Mouse (Mus musculus) liver, embryonic 11.5 days (tissue): ENCODE measurements around the gene Abcg4. TPM values are rescaled to one million over a fixed set of nuclear protein-coding genes. Genes with fewer than 3 reads are reported as not detected.
"Not testable (repeated sequence)": the region's sequence is repeated elsewhere in the genome, so short reads cannot be mapped to it uniquely, and the experiment has no call there.

Experiments used
- ATAC-seq: fragments of 200-750 bp; cut with Nextera tagmentation; replicated peaks from 2 replicates; pipeline ENCODE4 v1.8.0; 2017; ENCODE audit warnings: moderate number of reproducible peaks, mild to moderate bottlenecking, moderate TSS enrichment, moderate library complexity; ENCODE audit not compliant: low FRiP score
- DNase-seq: peaks from one replicate; pipeline ENCODE4 v3.0.0-alpha.2; 2017; ENCODE audit warnings: low spot score
- H3K27ac ChIP-seq: fragments of 300-500 bp; sonication (generic); 2 replicates; pipeline ENCODE4 v1.5.1; 2014; ENCODE audit warnings: mild to moderate bottlenecking, low read depth, low read length, control low read depth
- H3K27me3 ChIP-seq: fragments of 300-500 bp; sonication (generic); replicated peaks from 2 replicates; pipeline ENCODE4 v1.6.1; 2014; ENCODE audit warnings: low read length, mixed read lengths; ENCODE audit not compliant: control insufficient read depth, insufficient read depth
- H3K36me3 ChIP-seq: fragments of 300-500 bp; sonication (generic); 2 replicates; pipeline ENCODE4 v1.6.1; 2014; ENCODE audit warnings: mild to moderate bottlenecking, low read length, moderate library complexity, mixed read lengths; ENCODE audit not compliant: control insufficient read depth, insufficient read depth
- H3K4me1 ChIP-seq: fragments of 300-500 bp; sonication (generic); replicated peaks from 2 replicates; pipeline ENCODE4 v1.6.1; 2014; ENCODE audit warnings: low read length, mixed read lengths; ENCODE audit not compliant: control insufficient read depth, insufficient read depth
- H3K4me2 ChIP-seq: fragments of 300-500 bp; sonication (generic); 2 replicates; pipeline ENCODE4 v1.6.1; 2014; ENCODE audit warnings: mild to moderate bottlenecking, control low read depth, moderate library complexity
- H3K4me3 ChIP-seq: fragments of 300-500 bp; sonication (generic); 2 replicates; pipeline ENCODE4 v1.5.1; 2014; ENCODE audit warnings: low read depth, low read length, control low read depth
- H3K9ac ChIP-seq: fragments of 300-500 bp; sonication (generic); 2 replicates; pipeline ENCODE4 v1.6.1; 2014; ENCODE audit warnings: low read depth, low read length, control low read depth
- H3K9me3 ChIP-seq: fragments of 300-500 bp; sonication (generic); 2 replicates; pipeline ENCODE4 v1.6.1; 2016; ENCODE audit warnings: low read length, inconsistent platforms, mixed read lengths; ENCODE audit not compliant: control insufficient read depth
- WGBS: fragments of 180-500 bp; shearing (Covaris S2); extraction: QIAGEN DNeasy Blood & Tissue Kit; methylation state at CpG from one replicate; pipeline ENCODE4 v1.1.7; 2014; 5-methylcytosine and 5-hydroxymethylcytosine counted together
- polyA plus RNA-seq: library from polyadenylated mRNA; unstranded; fragments of >200 nt; fragmentation: Nextera tagmentation; extraction: Ambion mirVana; gene quantifications from 2 replicates; pipeline ENCODE4 v1.2.1, GENCODE M21; 2014

Abcg4 gene
- polyA plus RNA-seq, 1 experiment from 2014 or later = 13.8 TPM

DNA sequence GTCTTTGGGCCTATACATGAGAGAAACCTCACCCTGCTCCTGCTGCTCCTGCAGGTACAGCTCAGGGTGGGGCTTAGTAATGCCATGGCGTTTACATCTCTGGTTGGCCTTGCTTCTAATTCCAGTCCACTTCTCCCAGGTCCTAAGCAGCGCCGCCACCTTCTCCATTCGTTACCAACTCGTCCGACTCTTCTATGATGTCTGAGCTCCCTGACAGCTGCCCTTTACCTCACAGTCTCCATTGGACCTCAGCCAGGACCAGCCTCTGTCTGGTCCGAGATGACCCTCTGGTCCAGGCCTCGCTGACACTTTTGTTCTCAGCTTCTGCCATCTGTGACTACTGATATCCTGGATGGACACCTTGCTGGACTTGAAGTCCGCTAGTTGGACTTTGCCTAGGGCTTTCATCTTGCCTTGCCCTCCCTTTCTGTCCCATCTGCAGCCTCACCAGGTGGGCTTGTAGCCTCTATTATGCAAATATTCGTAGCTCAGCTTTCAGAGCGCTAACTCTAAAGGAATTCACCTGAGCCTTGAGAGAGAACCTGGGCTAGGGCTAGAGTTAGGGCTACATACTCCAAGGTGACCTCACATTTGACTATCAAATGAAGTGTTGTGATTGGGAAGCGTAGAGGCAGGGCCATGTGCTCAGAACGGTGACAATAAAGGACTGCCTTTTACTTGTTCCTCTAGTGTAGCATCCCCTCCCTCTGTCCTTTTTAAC is 44.7 kb upstream of the Abcg4 start:
- no peak for DNase-seq
- H3K9ac ChIP-seq = peak overlapping the region; percentile 46
- no peaks in the 10 kb centered on the region for H3K27me3 ChIP-seq
- peaks cover 8% of the 10 kb centered on the region; the same call in 1 of the 2 replicates for H3K4me1 ChIP-seq
- H3K4me3 ChIP-seq = no peak overlapping the region; the same call in 1 of the 2 replicates
- 92% methylated on average over 13 of the region's 13 CpGs for WGBS
- peak overlapping the region; percentile 49 for H3K4me2 ChIP-seq
- no peak for ATAC-seq
- no peaks in the 10 kb centered on the region for H3K9me3 ChIP-seq
- peaks cover 55% of the 10 kb centered on the region for H3K36me3 ChIP-seq
- H3K27ac ChIP-seq = peak overlapping the region; percentile 84; the same call in 1 of the 2 replicates

DNA sequence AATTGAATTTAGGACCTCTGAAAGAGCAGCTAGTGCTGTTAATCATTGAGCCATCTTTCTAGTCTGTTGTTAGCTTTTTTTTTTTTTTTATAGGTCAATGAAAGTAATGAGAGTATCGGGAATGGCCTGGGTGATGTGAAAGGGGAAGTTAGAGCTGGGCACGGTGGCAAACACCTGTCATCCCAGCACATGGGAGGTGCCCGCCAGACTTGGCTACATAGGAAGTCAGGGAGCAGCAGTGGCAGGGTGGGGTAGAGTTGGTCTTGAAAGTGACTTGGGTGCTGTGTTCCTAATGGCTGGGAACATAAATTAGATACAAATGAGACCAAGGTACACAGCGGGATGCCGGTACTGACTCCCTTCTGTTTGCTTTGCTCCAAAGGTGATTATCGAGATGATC is 42.3 kb upstream of the Abcg4 start:
- Histone ChIP-seq H3K36me3 (peaks cover 40% of the 10 kb centered on the region), H3K4me3 (no peak overlapping the region), H3K9me3 (no peaks in the 10 kb centered on the region), H3K27me3 (no peaks in the 10 kb centered on the region), H3K9ac (peak overlapping the region; percentile 1; the same call in 1 of the 2 replicates), H3K4me2 (no peak overlapping the region), H3K27ac (no peak overlapping the region), H3K4me1 (peaks cover 7% of the 10 kb centered on the region)
- ATAC-seq (no peak), DNase-seq (no peak)
- WGBS = 89% methylated on average over 6 of the region's 6 CpGs

DNA sequence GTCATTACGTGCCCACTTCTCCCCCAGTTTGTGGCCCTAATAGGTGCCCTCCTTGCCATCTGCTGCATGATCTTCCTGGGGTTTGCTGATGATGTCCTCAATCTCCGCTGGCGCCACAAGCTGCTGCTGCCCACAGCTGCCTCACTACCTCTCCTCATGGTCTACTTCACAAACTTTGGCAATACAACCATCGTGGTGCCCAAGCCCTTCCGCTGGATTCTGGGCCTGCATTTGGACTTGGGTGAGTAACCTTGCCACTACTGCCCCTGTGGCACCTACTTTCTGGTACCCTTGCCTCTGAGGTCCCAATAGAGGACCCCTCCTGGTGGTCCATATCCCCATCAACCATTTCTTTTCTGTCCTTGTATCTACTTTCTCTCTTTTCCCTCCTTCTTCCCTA is 39.5 kb upstream of the Abcg4 start:
- no peak overlapping the region for H3K27ac ChIP-seq
- peaks cover 31% of the 10 kb centered on the region for H3K36me3 ChIP-seq
- H3K9ac ChIP-seq = peak overlapping the region; percentile 93; the same call in 1 of the 2 replicates
- peak overlapping the region; percentile 68 for H3K4me2 ChIP-seq
- peak overlapping the region; percentile 86 for H3K4me3 ChIP-seq
- no peak for ATAC-seq
- H3K4me1 ChIP-seq = peaks cover 9% of the 10 kb centered on the region
- 85% methylated on average over 5 of the region's 5 CpGs for WGBS
- no peak for DNase-seq
- H3K27me3 ChIP-seq = no peaks in the 10 kb centered on the region
- no peaks in the 10 kb centered on the region for H3K9me3 ChIP-seq

DNA sequence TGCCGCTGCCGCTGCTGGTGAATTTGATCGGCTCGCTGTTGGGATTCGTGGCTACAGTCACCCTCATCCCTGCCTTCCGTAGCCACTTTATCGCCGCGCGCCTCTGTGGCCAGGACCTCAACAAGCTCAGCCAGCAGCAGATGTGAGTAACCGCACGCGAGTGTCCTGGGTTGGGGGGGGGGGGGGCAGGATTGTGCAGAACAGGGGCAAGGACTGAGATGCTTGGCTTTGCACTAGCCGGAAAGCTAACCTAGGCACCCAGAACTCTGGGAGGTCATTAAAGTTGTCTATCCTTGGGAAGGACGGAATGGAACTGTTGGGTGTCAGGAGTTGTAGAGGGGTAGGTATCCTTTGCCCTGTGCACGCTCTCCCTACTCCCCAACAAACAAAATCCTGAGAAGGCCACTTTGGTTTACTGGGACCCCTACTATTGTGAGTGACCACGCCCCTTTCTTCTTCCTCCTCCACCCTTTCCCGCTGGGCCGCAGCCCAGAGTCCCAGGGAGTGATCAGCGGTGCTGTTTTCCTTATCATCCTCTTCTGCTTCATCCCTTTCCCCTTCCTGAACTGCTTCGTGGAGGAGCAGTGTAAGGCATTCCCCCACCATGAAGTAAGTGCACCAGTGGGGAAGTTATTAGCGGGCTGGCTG is 38.8 kb upstream of the Abcg4 start:
- peak; percentile 52 for DNase-seq
- Histone ChIP-seq H3K9ac (peak overlapping the region; percentile 93), H3K4me3 (peak overlapping the region; percentile 86), H3K36me3 (peaks cover 25% of the 10 kb centered on the region), H3K9me3 (no peaks in the 10 kb centered on the region), H3K27me3 (no peaks in the 10 kb centered on the region), H3K4me1 (peaks cover 9% of the 10 kb centered on the region), H3K4me2 (peak overlapping the region; percentile 68), H3K27ac (peak overlapping the region; percentile 96)
- WGBS = under 1% methylated on average over 22 of the region's 22 CpGs
- peak; percentile 53 for ATAC-seq

DNA sequence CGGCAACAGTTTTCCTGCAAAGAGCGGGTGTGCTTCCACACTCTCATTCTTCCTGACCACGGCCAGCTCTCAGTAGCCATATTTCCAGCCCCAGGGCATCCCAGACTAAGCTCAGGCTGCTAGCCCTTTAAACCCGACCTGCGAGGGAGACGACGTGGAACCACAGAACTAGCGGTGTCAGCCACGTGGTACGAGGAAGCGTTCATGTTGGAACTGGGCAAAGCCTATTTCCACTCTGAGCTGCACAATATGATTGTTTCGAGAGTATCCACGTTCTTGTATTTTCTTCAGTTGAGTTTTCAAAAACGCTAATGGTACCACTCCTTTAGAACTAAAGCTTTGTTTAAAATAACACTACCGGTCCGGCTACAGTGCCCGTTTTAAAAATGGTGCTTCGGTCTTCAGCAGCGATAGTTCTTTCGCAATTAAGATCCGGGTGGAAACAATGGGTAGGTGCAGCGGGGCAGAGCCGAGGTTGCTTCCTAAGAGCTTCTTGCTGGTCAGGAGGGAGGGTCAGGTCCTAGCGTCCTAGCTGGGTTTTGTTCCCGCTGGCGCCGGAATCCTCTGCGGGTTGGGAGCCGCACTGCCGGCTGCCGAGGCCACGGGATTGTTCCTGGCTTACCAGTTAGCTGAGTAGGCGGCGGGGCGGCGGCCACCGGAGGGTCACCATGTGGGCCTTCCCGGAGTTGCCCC is 38.1 kb upstream of the Abcg4 start:
- H3K36me3 ChIP-seq = peaks cover 20% of the 10 kb centered on the region
- under 1% methylated on average over 38 of the region's 38 CpGs for WGBS
- H3K27me3 ChIP-seq = no peaks in the 10 kb centered on the region
- ATAC-seq (peak; percentile 88), DNase-seq (peak; percentile 84)
- H3K4me3 ChIP-seq = peak overlapping the region; percentile 86
- H3K9me3 ChIP-seq = no peaks in the 10 kb centered on the region
- H3K27ac ChIP-seq = peak overlapping the region; percentile 96
- H3K4me1 ChIP-seq = peaks cover 9% of the 10 kb centered on the region
- peak overlapping the region; percentile 68 for H3K4me2 ChIP-seq
- peak overlapping the region; percentile 93 for H3K9ac ChIP-seq

DNA sequence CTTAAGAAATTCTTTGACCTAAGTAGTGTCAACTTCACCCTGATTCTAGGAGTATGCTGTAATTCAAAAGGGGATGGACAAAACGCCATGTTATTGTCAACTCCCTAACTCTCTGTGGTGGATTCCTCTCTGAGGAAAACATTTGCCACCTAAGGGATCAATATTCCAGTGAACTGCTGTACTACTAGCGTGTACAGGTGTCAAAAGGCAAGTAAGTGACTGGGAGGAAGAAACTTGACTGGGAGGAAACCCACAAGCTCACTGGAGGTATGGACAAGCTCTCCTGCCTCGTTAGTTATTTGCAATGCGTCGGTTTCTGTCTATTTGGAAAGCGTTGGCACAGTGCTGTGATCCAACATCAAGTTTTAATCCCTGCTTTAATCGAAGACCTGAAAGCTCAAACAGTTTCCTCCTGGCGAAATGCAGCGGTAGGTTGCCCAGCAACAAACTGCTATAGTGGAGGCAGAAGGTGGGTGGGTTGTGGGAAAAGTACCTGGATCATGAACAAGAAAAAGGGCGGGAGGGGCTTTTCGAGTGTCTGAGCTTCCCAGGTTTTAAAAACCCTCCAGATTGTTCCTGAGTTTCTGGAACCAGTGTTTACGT is 37.5 kb upstream of the Abcg4 start, which contains the start of gene Dpagt1:
TSS of gene Dpagt1 (plus strand) at position 252 of the 603 bp plus-strand sequence.
- 4% methylated on average over 12 of the region's 12 CpGs for WGBS
- peak within 1 kb of the TSS; percentile 68 for H3K4me2 ChIP-seq
- H3K9ac ChIP-seq = peak within 1 kb of the TSS; percentile 93
- no peaks in the 10 kb centered on the region for H3K27me3 ChIP-seq
- no peaks in the 10 kb centered on the region for H3K9me3 ChIP-seq
- H3K4me1 ChIP-seq = peaks cover 10% of the 10 kb centered on the region
- ATAC-seq (no peak; the same call in 1 of the 2 replicates), DNase-seq (no peak)
- peak within 1 kb of the TSS; percentile 96 for H3K27ac ChIP-seq
- H3K36me3 ChIP-seq = peaks cover 14% of the 10 kb centered on the region
- H3K4me3 ChIP-seq = peak within 1 kb of the TSS; percentile 86

DNA sequence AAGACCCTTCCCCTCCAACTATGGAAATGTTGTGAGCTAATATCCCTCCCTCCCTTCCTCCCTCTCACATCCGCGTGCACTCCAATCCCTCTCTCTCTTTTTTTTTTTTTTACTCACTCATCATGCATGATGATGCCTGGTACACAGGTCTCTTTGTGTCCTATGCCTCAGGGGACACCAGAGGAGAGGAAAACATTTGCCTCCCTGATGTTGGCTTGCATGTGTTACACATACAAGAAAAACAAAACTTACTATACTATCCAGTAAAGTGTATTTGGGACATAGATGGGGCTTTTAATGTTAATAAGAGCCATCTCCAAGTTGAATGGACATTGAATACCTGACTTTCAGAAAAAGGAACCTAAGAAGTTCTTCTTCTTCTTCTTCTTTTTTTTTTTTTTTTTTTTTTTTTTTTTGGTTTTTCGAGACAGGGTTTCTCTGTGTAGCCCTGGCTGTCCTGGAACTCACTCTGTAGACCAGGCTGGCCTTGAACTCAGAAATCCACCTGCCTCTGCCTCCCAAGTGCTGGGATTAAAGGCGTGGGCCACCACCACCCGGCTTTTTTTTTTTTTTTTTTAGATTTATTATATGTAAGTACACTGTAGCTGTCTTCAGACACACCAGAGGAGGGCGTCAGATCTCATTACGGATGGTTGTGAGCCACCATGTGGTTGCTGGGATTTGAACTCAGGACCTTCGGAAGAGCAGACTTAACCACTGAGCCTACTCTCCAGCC is 36.8 kb upstream of the Abcg4 start:
- H3K27me3 ChIP-seq, ATAC-seq, DNase-seq, H3K9me3 ChIP-seq, H3K36me3 ChIP-seq: not testable (repeated sequence)
- H3K27ac ChIP-seq = peak overlapping the region; percentile 96; the same call in 1 of the 2 replicates
- peak overlapping the region; percentile 86; the same call in 1 of the 2 replicates for H3K4me3 ChIP-seq
- 69% methylated on average over 6 of the region's 8 CpGs for WGBS
- H3K4me1 ChIP-seq = peaks cover 15% of the 10 kb centered on the region
- H3K9ac ChIP-seq = peak overlapping the region; percentile 93; the same call in 1 of the 2 replicates
- H3K4me2 ChIP-seq = peak overlapping the region; percentile 68

DNA sequence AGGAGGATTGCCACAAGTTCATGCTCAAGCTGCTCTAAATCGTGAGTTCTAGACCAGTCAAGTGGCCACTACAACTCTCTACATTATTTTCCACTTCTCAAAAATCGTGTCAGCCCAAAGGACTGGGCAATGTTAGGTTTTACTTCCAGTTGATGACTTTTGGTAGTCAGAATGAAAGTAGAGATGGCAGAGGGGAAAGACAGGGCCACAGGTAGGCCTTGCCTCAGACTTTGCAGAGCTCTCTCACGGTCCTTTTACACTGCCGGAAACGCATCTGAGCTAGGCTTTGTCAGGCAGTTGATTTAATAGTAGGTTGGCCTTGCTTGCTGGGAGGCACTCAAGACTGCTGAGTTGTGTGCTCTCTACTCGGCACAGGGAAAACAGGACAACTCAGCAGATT is 35.7 kb upstream of the Abcg4 start:
- no peak overlapping the region for H3K4me3 ChIP-seq
- DNase-seq (no peak), ATAC-seq (no peak)
- peaks cover 6% of the 10 kb centered on the region for H3K36me3 ChIP-seq
- H3K4me2 ChIP-seq = no peak overlapping the region
- H3K27me3 ChIP-seq = no peaks in the 10 kb centered on the region
- H3K9ac ChIP-seq = no peak overlapping the region
- H3K4me1 ChIP-seq = peaks cover 18% of the 10 kb centered on the region
- WGBS = 82% methylated on average over 6 of the region's 6 CpGs
- no peak overlapping the region for H3K27ac ChIP-seq
- no peaks in the 10 kb centered on the region for H3K9me3 ChIP-seq
